Mouse (Mus musculus) heart, postnatal 14 days (tissue): ENCODE measurements at regions not wholly inside any gene's neighbourhood (a gene's known extent, or its start where the extent isn't known, plus 50 kb on each side); places are given as distances from the start of the nearest gene placed in this dataset.

Source experiments
- DNase-seq, 2 experiments: peaks; one replicate each; pipeline ENCODE4 v3.0.0; 2021 to 2022
- intact Hi-C: fragments of 180-260 bp; cut with DNase I; formaldehyde crosslinking; loops from one replicate; pipeline ENCODE4 v1.15.1; 2025

- DNase-seq: no peak
- intact Hi-C loops: no loop called here
These were observed 162.1 kb upstream of the Usp25 start for GRCm38 (mm10) chr16:76851396-76851795.

- intact Hi-C loops: no loop called here
- DNase-seq: no peak
These were observed 176.1 kb upstream of the Usp25 start for GRCm38 (mm10) chr16:76837450-76837849.

GRCm38 (mm10) chr16:76830371-76830770, 183.1 kb upstream of the Usp25 start:
- DNase-seq: peak; percentile 10 to 19
- intact Hi-C loops: no loop called here

GRCm38 (mm10) chr16:76827674-76828441, 185.6 kb upstream of the Usp25 start:
- DNase-seq: no peak
- intact Hi-C loops: no loop called here

GRCm38 (mm10) chr16:76821261-76821660, 192.2 kb upstream of the Usp25 start:
- no peak for DNase-seq
- intact Hi-C loops: no loop called here

GRCm38 (mm10) chr16:76816056-76816885, 197.2 kb upstream of the Usp25 start:
- intact Hi-C loops: no loop called here
- no peak for DNase-seq

GRCm38 (mm10) chr16:76803725-76804124, 209.8 kb upstream of the Usp25 start:
- intact Hi-C loops: loop anchor here (10.0 kb wide), 1 partner anchor 599 kb away; no protein-coding TSS in a partner anchor
- peak; percentile 48 to 71 for DNase-seq

- DNase-seq: peak; percentile 73 to 79
- intact Hi-C loops: loop anchor here (10.0 kb wide), 1 partner anchor 1022 kb away; the partner anchor contains the start of gene Hspa13
These were observed 226.9 kb upstream of the Usp25 start for GRCm38 (mm10) chr16:76786405-76787155.

- DNase-seq: peak; percentile 12 to 25
- intact Hi-C loops: loop anchor here (10.0 kb wide), 1 partner anchor 1018 kb away; the partner anchor contains the start of gene Hspa13
These were observed 230.8 kb upstream of the Usp25 start for GRCm38 (mm10) chr16:76782656-76783055.

- no peak for DNase-seq
- intact Hi-C loops: no loop called here
These were observed 237.7 kb upstream of the Usp25 start for GRCm38 (mm10) chr16:76775790-76776189.

GRCm38 (mm10) chr16:76774032-76774431, 239.5 kb upstream of the Usp25 start:
- intact Hi-C loops: no loop called here
- no peak for DNase-seq

GRCm38 (mm10) chr16:76773466-76773865, 240.0 kb upstream of the Usp25 start:
- intact Hi-C loops: no loop called here
- no peak for DNase-seq

- intact Hi-C loops: loop anchor here (2.0 to 10.0 kb wide), 2 partner anchors 400 to 564 kb away; no protein-coding TSS in a partner anchor
- DNase-seq: peak; percentile 43 to 63
These were observed 244.9 kb upstream of the Usp25 start for GRCm38 (mm10) chr16:76768607-76769006.

- intact Hi-C loops: loop anchor here (10.0 kb wide), 1 partner anchor 562 kb away; no protein-coding TSS in a partner anchor
- DNase-seq: no peak
These were observed 246.9 kb upstream of the Usp25 start for GRCm38 (mm10) chr16:76766636-76767035.

- intact Hi-C loops: loop anchor here (10.0 kb wide), 1 partner anchor 561 kb away; no protein-coding TSS in a partner anchor
- DNase-seq: no peak
These were observed 248.0 kb upstream of the Usp25 start for GRCm38 (mm10) chr16:76765536-76765935.

GRCm38 (mm10) chr16:76764994-76765393, 248.5 kb upstream of the Usp25 start:
- no peak for DNase-seq
- intact Hi-C loops: loop anchor here (10.0 kb wide), 1 partner anchor 560 kb away; no protein-coding TSS in a partner anchor

- no peak for DNase-seq
- intact Hi-C loops: loop anchor here (10.0 kb wide), 1 partner anchor 558 kb away; no protein-coding TSS in a partner anchor
These were observed 250.8 kb upstream of the Usp25 start for GRCm38 (mm10) chr16:76762619-76763283.

- no peak for DNase-seq
These were observed 251.7 kb upstream of the Usp25 start for GRCm38 (mm10) chr16:76761848-76762247.

GRCm38 (mm10) chr16:76761004-76761403, 252.5 kb upstream of the Usp25 start:
- intact Hi-C loops: loop anchor here (10.0 kb wide), 1 partner anchor 556 kb away; no protein-coding TSS in a partner anchor
- DNase-seq: no peak

More at GRCm38 (mm10) chr16:76761848-76762247, 251.7 kb upstream of the Usp25 start:
- intact Hi-C loops: loop anchor here (10.0 kb wide), 1 partner anchor 557 kb away; no protein-coding TSS in a partner anchor
